Mouse (Mus musculus) mesoderm, embryonic 11.5 days (tissue): ENCODE results near the gene Uvssa.
A peak's percentile ranks its signal among the peaks of the same experiment; 100 is the strongest.
"Not testable (repeated sequence)": the region's sequence is repeated elsewhere in the genome, so short reads cannot be mapped to it uniquely, and the experiment has no call there.

ENCODE experiments used
- DNase-seq: peaks from one replicate; pipeline ENCODE4 v3.0.0-alpha.2; 2012; ENCODE audit warnings: low read depth, low spot score

Uvssa gene

DNA sequence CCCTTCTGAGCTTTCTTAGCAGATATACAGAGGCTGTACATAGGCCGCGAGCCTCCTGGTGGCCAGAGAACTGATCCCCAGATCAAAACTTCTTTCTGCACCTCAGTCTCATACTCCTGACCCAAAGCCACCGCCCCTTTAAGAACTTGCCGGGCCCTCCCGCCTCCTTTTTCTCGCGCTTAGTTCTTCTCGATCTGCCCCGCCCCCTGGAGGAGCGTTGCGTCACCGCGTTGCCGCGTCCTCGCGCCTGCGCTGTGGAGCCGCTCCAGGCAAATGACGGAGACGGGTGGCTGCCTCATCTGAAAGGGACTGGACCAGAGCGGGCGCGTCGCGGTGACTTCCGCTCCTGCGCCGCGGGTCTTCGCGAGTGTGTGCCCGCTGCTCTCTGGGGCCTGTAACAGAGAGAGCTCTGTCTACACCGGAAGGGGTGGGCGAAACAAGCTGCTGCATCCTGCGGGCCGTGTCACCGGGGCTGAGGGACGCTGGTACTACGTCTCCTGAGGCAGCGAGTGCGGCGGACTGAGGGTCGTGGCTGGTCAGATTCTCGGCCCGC is at the start of gene Uvssa:
TSS of gene Uvssa (plus strand) at position 248 of the 553 bp plus-strand sequence.
- peak; percentile 100 for DNase-seq

DNA sequence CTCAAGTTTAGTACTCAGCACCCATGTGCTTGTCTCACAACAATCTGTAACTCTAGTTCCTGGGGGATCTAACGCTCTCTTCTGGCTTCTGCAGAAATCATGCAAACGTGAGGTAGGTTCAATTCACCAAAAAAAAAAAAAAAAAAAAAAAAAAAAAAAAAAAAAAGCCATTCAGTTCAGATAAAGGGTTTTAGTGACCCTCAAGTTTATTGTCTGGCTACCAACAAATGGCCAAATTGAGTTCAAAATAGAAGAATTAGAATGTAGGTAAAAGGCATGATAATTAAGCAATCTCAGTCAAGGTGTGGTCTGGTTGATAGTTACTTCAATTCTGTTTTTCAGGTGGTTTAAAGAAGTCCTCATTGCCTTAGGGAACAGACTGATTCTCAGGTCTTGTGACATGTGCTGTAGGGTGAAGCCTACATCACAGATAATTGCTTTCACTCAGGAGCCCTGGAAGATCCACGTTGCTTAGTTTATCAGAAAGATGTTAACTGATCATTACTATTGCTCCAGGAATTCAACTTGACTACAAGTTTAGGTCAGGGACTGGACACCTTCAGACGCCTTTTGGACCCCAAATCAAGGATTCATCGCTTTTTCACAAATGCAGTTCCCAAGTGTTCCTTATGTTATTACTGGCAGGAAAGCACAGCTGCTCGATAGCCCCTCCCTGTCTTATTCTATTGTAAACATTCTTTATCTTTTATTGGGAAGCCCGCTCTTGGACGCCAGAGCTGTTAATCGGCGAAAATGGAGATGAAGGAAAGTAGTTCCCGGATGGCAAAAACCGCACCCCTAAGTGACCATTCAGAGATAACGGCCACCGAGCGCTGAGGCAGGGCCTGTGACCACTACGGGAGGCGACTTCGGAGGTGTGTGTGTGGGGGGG is 43.7 kb upstream of the Uvssa start:
- no peak for DNase-seq

DNA sequence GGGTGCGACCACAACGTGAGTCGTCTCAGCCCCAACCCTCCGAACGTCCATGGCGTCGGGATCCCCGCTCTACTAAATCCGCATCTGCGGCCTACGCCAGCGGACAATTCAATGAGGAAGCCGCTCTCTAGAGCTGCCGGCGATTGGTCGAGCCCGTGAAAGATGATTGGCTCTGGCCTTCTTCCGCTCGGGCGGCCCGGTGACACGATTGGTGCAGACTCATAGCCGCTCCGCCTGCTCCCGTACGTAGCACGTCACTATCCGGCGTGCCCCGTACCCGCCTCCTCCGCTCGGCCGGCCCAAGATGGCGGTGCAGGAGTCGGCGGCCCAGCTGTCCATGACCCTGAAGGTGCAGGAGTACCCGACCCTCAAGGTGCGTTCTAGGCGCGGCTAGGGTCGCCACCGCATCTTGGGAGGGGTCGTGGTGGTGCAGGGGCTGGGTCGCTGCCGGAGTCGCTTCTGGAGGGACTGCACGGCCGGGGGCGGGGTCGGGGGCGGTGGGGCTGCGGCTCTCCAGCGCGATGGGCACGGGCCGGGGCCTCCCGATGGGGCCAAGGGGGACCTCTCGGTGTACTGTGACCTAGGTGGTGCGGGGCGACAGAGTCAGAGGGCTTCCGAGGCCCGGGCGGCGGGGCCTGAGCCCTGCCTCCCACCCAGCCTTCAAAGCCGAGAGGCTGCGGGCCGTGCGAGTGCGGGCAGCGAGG is 42.9 kb upstream of the Uvssa start, which contains the start of gene Maea:
TSS of gene Maea (plus strand) at position 237 of the 704 bp plus-strand sequence.
- peak; percentile 97 for DNase-seq

DNA sequence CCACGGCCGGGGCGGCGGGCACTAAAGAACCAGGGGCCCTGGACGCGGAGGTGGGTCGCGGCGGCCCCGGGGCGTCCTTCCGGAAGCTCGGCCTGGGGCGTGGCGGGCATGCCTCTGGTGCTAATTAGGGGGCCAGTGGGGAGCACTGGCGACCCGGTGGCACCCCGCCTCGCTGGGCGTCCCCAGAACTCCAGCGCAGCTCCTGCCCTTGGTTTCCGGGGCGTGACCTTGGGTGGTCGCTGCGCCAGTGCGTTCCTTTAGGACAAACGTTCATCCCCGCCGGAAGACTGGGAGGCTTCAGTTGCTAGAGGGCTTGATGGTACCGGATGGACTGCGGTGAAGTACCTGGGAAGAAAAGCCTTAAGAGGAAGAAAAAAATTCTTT is 42.4 kb upstream of the Uvssa start:
- peak; percentile 52 for DNase-seq

DNA sequence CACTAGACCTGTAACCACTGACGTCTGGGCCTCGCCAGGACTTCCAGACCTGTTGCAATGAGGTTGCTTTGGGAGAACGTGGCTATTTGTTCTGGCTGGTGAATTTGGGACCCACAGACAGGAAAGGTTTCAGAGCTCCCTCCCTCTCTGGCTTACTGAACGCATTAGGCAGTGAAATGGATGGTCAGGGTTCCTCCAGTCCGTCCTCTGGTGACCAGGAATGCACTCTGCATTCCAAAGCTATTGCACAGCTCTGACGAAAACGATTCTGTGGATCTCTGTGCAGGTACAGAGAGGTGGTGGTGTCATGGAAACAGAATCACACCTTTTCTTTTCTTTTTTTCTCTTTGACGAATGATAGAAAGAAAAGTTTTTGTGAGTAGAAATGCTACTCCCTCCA is 41.1 kb upstream of the Uvssa start:
- no peak for DNase-seq

DNA sequence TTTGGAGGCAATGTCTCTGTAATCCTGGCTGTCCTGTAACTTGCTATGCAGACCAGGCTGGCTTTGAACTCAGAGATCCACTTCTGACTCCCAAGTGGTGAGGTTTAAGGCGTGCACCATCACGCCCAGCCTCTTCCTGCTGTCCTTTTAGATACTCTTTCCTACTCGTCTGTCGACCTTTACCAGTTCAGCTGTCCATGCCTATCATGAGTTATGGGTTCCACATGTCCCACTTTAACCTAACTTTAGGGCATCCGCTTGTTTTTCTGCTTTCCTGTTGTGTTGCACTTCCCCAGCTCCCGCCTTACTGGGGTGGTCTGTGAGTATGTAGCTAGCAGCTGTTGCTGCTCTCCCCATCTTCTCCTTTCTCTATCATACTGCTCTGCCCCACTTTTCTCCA is 37.2 kb upstream of the Uvssa start:
- DNase-seq, result no peak

DNA sequence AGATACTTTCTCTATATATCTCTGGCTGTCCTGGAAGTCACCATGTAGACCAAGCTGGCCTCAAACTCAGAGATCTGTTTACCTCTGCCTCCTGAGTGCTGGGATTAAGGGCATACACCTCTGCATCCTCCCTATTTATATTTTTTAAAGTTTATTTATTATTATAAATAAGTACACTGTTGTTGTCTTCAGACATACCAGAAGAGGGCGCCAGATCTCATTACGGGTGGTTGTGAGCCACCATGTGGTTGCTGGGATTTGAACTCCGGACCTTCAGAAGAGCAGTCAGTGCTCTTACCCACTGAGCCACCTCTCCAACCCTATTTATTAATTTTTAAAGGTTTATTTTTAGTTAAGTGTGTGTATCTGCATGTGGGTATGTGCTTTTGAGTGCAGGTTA is 36.1 kb upstream of the Uvssa start:
- DNase-seq, result not testable (repeated sequence)

DNA sequence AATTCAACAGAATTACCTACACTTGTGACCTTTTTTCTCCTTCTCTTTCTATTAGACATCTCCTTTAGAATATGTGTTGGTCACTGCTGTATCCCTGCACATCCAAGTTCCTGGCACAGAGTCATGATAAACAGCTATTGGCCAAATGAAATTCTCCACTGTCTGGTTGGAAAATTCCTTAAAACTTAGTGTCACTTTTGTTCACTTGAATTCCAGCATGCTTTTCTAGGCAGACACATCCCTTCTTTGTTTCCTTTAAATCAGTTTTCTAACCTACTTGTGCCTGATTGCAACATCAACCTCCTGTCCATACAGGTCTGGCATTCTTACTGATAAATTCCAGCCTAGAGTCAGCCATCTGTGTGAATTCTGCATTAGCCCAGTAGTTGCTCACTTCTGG is 35.5 kb upstream of the Uvssa start:
- DNase-seq, result no peak

DNA sequence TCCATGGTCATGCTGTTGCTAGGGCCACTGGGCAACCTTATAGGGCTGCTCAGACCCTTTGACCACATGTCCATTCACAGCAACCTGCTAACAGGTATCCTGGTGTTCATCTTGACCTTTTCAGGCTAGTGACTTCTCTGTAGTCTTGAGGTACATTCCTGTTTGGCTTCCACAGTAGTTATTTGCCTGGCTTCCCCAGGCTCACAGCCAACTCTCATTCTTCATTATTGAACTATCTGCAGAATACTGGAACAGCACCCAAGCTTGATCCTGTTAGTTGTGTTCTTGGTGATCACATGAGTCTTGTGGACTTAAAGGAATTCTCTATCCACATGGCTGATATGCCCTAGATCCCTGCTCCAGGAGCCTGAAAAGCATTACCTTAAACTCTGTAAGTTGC is 34.8 kb upstream of the Uvssa start:
- DNase-seq, result no peak

DNA sequence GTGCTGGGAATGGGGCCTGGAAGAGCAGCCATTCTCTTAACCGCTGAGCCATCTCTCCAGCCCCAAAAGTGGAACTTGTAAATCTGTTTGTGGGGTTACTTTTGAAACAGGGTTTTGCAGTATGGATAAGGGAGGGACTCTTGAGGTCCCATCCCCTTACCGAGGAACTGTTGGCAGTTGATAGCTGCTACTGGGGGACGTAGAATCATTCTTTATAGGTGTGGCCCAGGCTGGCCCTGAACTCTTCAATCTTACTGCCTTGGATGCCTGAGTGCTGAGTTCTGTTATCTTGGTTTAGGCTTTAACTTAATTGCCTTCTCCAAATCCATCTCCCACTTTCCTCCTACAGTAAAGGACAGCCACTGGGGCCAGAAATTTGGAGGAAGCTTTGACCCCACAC is 34.3 kb upstream of the Uvssa start:
- DNase-seq, result no peak

DNA sequence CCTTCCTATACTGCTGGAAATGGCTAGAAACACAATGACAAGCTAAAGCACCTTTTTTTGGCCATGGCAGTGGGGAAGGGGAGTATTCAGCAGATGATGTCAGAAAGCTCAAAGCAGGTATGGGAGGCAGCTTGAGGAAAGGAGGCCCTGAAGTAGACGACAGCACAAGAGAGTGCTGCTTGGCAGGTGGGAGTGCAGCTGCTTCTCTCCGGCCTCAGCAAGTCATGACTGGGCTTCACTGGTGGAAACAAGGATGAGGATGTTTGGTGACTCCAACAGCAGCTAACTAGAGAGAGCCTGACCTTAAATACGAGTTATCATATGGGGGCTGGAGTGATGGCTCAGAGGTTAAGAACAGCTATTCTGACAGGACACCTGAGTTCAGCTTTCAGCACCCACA is 30.7 kb upstream of the Uvssa start:
- no peak for DNase-seq

DNA sequence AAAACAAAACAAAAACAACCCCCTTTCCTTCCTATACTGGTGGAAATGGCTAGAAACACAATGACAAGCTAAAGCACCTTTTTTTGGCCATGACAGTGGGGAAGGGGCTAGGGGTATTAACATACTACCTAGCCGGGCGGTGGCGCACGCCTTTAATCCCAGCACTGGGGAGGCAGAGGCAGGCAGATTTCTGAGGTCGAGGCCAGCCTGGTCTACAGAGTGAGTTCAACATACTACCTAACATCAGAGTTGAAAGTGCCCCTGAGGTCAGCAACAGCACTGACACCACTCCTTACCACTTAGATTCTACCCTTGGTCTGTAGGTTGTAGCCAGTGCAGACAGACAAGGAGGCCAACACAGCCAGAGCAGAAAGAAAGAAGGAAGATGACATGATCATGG is 29.1 kb upstream of the Uvssa start:
- DNase-seq, result no peak

DNA sequence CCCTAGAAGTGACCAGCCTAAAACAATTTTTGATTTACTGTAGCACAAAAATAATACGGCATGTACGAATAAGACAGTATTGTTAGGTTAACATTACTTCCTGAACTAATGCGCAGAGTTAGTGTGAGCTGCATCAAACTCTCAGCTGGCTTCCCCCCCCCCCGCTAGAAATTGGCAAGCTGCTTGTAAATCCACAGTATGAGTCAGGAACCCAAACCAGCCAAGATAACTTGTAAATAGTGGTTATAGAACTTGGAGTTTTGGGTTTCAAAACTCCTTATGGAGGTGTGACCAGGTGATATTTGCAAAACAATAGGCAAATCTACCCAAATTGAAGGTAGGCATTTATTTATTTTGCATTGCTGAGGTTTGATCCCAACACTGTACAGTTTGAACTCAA is 28.6 kb upstream of the Uvssa start:
- DNase-seq, result no peak

DNA sequence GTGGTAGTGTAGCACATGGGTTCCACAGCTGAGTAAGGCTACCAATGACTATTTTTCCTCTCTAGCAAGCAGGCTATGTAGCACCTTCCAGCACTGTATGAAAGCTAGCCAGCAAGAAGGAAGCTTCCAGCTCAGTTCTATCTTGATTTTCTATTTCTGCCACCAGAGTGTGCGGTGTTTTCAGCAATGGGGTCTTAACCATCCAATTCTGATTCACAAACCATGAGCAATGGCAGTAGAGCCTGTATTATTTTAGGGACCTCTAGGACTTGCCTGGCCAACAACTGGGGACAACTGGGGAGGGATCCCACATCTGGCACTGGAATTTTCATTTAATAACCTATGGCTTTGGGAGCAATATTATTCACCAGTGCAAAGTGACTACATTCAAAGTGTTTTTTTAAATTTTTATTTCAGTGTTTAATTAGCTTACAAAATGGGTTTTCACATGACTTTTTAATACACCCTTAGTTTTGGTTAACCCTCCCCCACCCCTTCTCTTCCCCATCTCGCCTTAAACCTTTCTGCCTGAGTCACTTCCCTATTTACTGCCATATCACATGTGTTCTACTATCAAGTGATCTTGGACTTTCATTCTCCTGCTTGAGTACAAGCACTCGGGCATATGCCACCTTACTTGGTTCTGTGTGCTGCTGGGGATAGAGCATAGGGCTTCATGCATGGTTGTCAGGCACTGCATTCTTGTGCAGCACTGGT is 26.6 kb upstream of the Uvssa start:
- DNase-seq, result no peak

DNA sequence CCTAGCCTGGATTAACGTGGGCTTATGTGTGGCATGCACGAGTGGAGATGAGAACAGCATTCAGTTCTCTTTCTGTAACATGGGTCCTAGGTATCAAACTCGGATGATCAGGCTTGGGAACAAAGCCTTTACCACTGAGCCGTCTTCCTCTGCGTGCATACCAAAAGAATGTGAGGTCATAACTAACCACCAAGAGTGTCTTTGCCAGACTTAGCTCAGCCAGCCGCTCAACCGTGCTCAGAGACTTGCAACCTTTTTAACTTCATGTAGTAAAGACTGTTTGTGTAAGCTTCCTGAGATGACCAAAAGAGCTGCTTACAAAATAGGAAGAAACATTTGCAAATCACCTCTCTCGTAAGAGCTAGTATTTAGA is 26.1 kb upstream of the Uvssa start:
- DNase-seq, result no peak

DNA sequence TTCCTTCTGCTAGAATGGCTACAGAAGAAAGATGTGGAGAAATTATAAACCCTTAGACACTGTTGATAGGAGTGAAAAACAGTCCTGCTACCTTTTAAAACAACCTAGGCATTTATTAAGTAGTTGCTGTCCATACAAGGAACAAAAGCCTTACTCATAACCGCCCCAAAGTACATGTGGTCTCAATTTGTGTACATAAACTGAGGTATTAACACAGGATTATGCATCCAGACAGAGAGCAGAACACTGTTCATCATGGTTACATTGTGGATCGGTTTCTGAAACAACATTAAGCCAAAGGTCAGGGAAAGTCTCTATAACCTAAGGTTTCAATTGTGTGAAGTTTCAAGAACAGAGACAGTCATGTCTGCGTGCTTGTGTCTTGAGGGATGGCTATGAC is 25.3 kb upstream of the Uvssa start:
- no peak for DNase-seq

DNA sequence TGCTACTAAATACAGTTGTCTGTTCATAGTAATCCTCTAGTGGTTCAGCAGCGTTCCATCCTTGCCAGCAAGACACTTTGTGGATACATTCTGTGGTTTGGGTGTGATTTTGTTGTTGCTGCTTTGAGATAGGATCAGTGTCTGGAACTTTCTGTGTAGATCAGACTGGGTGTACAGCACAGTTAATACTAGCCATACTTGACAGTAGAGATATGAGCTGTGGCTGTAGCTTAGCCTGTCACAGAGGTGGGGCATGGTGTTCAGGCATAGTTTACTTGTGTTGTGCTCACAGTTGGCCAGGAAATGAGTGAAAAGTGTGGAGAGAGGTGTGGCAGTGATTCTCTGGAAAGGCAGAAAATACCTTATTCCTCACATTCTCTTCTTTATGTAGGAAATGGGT is 20.9 kb upstream of the Uvssa start:
- DNase-seq, result no peak

DNA sequence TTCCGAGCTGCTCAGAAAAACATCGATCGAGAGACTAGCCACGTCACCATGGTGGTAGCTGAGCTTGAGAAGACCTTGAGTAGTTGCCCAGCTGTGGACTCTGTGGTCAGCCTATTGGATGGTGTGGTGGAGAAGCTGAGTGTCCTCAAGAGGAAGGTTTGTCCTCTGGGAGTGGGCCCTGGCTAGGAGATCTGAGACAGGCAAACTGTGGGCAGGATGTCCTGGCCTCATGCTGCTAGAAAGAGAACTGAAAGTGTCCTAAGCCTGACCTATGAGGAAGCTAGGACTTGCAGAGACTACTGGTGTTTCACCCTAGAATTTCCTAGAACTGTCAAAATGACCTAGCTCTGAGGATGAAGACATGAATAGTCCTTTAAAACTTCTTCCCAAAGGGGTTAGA is 19.9 kb upstream of the Uvssa start:
- no peak for DNase-seq

DNA sequence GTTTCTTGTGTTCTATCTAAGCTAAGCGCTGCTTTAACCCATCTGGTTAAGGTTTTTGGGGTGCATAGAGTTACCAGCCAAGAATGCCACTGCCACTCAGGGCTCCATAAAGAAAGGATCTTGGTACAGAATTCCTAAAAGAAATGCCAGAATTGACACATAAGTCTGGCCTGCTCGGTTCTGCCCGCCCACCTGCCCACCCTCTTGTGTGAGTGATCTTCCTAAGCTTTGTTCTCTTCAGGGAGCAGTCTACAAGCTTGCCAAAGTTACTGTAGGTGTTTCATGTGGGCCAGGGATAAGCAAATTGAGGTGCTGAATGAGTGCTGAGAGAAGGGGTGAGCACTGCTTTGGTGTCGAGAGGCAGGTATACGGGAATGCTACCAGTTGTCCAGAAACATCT is 15.1 kb upstream of the Uvssa start:
- DNase-seq, result no peak

DNA sequence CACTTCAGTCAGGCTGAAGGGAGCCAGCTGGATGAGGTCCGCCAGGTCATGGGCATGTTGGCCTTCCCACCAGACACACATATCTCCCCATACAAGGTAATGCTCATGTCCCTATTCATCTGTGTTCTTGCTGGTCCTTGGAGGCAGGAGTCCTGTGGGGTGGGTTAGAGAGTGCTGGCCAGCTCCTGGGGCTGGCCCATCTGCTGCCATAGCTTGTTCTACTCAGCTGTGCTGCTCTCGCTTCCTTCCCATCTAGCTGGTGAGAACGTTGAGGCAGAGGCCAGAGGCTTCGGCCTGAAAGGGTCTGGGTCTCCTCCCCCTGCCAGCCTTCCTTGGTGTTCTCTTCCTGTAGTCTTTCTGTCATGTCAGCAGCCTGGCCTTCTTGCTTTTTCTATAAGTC is 9.7 kb upstream of the Uvssa start:
- no peak for DNase-seq

DNA sequence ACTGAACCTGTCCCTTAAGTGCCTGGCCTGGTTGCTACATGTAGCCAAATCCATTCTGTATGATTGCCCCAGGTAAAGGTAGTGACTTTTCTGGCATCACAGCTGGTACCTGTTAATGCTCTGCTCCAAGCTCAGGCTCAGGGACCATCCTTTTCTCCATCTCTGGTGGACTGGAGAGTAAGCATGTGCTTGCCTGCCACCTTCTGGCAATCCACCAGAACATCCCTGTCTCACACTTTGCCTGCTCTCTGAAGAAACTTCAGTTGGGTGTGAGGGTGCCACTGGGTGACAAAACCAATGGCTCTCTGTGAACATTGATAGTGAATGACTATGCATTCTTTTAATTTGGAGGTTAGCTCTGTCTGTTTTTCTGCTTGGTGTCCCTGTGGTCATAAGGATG is 7.2 kb upstream of the Uvssa start:
- DNase-seq, result no peak

DNA sequence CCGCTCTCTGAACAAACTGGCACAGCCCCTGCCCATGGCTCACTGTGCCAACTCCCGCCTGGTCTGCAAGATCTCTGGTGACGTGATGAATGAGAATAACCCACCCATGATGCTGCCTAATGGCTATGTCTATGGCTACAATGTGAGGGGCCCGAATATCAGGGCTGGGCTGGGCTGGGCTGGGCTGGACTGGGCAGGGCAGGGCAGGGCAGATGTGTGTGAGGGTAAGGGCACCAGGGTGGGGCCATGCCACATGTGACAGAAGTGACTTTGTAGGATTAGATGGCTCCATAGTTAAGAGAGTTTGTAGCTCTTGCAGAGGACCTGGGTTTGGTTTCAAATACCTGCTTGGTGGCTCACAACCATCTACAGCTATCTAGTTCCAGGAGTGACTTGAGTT is 6.7 kb upstream of the Uvssa start:
- no peak for DNase-seq
